Mouse (Mus musculus) spleen, postnatal 4 days (tissue): Measurements from ENCODE around the gene Lmx1b.

Experiments
- DNase-seq, 2 experiments: peaks; one replicate each; pipeline ENCODE4 v3.0.0; 2022; ENCODE audit warnings: low spot score in 2 of 2

Gene Lmx1b

DNA sequence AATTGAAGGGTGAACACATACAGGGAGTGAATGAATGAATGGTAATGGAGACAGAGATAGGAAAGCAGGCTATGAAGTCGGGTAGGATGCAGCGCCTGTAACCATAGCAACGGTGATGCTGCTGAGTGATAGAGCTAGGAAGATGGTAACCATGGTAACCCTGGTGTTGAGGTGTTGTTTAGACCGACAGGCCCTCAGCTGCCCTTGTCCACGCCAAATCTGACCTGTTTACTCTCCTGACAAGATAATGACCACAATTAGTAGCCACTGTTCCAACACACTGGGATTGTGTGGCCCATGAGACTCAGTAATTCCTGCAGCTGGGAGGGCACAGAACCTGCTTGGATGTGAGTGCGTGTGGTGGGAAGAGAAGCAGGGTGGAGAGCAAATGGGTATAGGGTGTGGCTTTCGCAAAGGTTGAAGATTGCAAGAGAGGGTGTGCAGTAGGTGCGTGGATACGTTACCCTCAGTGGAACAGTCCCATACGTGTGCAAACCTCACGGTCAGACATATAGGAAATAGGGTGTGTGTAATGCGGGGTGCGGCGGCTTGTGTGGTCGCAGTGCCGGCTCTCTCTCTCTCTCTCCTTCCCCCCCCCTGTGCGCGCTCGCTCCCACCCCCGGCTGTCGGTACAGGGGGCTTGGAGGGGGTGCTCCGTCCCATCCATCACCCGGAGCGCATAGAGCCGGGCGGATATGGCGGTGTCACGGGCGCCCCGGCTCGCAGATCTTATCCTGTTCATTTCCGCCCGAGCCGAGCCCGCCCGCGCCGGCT, 96.7 kb downstream of the Lmx1b start:
- DNase-seq = no peak

DNA sequence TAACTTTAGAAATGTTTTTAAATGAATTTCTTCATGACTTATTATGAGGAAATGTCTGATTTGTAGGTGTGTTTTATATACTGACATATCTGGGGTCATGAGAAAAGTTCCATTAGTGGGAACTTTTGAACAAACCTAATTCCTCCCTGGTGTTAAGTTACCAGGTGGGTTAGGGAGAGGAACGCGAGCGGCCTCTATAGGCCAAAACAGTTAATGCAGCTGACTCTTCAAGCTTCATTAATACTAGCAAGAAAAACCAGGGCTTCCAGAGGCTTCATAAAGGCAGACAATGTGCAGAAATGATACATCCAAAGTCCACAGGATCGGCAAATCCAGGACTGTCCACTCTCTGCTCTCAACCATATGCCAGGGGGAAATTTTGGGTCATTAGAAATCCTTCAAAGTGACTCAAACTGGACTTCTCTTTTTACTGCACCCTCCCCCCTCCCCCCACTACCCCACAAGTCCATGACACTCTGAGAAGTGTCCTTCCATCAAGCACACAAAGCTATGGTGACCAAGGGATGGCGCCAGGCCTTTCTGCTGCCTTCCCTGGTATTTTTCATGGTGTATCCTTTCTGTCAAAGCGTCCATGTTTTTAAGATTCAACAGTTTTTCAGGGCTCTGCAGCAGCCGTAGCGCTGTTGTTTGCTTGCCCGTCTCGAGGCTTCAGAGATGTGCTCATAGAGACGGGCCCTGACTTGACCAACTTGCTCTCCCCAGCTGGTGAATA, 97.4 kb downstream of the Lmx1b start:
- no peak for DNase-seq

DNA sequence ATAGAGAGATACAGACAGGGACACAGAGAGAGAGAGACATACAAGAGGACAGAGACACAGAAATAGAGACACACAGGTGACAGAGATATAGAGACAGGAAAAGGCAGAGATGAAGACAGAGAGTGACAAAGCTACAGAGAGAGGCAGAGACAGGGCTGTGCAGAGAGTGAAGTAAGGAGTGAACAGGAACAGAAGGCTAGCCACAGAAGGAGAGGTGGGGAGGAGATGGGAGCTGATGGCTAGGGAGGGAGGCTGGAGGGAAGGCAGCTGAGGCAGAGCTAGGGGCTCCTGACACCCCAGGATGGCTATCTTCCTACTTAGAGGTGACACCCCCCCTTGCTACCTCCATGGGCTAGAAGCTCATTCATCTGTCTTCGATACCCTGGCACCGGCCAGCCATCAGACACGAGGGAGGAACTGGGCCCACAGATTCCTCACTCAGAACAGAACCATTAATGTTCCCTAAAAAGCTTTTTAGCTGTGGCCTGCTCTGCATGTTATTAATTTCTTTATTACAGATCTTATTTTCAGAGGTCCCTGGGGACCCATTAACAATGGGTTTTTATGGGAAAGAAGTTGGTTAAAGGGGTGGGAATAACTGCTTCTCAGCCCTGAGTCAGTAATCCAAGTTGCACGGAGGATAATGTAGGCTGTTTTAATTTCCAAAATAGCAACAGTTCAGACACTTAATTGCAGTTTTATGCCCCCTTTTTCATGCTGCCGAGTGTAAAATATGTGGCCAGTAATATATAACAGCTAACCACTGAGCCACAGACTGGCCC, 114.8 kb downstream of the Lmx1b start:
- no peak for DNase-seq

DNA sequence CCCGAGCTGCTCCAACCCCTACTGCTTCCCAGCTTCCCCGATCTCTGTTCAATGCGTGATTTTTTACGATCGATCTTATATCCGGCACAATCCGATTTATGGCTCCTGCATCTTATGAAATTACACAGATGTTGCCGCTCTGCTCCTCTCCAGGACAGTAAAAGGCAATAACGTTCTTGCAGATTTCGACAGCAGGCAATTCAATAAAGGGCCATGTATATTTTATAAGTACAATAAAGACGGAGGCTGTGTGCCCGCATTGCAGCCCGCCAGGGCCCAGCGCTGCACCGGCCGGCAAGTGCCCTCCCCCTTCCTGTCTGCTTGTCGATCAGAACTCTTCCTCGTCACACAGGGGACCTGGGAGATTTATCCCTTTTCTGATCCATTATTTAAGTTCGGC, 124.5 kb downstream of the Lmx1b start:
- DNase-seq = no peak

DNA sequence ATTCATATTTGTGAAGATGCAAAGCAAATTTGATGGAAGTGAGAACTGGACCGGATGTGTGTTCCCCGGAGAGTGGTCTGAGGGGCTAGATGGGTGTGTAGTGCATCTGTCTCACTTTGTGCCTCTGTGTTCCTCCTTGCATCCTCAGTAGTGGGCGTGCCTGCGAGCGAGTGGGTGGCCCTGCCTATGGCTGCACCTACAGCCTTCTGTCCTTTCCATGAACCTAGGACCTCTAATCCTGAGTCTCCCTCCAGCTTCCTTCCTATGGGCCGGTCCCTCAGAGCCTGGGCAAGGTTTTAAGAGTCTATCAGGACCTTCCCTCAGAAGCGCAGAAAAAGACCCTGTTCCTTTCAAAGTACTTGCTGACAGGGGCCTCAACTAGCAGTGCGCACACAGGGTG, 124.9 kb downstream of the Lmx1b start:
- no peak for DNase-seq
